Mouse (Mus musculus) lung, adult 18-20 months (tissue): ENCODE results near the gene Sobp.

ENCODE experiments used
- DNase-seq, 2 experiments: peaks; one replicate each; pipeline ENCODE4 v3.0.0; 2022; ENCODE audit warnings: mixed read lengths in 2 of 2

Sobp gene

GRCm38 (mm10) chr10:43083288-43084086 is 90.8 kb downstream of the Sobp start:
- no peak for DNase-seq

DNA sequence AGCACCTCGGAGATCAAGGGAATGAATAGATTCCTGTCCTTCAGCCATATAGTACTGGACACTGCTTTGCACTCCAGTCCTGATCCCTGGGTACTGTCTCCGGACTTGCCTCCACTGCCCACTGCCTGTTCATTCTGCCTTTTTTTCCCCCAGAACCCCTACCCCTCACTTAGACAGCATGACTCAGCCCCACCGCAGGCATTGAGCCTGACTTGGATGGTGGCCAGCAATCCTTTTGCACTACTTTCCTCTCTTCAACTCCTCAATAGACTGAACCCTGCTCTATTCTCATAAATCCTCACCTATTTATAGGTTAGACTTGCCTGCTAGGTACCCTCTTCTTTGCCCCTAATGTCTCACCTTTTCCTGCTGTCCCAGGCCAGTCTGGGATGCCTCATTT is 93.0 kb downstream of the Sobp start:
- no peak for DNase-seq

DNA sequence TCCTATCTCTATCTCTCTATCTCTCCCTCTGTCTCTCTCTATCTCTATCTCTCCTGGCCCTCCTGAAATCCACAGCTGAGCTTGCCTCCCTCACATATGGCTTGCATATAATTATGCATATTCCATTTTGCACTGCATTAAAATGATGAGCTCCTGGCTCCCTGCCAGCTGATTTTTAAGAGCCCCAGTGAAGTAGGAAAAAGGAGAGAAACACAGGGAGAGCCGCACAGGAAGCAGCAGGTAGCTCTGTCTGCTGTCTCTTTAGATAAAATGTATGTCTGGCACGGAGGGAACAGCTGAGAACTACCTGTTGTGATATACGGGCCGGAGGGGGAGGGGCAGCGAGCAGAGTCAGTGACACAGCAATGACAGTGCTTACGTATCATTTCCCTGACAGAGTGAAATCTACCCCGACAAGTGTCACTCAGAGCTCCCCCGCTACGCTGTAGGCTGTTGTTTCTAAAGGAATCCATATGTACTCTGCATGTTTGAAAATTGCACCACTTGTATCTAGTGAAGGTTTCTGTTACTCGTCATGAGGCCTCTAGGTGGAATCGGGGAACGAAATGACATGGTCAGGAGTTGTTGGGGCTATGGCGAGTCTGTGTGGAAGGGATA is 98.7 kb downstream of the Sobp start:
- DNase-seq: no peak

GRCm38 (mm10) chr10:43073281-43073680 is 101.0 kb downstream of the Sobp start:
- DNase-seq: no peak

GRCm38 (mm10) chr10:43070893-43071292 is 103.4 kb downstream of the Sobp start:
- DNase-seq: no peak

GRCm38 (mm10) chr10:43065331-43065730 is 109.0 kb downstream of the Sobp start:
- no peak for DNase-seq

DNA sequence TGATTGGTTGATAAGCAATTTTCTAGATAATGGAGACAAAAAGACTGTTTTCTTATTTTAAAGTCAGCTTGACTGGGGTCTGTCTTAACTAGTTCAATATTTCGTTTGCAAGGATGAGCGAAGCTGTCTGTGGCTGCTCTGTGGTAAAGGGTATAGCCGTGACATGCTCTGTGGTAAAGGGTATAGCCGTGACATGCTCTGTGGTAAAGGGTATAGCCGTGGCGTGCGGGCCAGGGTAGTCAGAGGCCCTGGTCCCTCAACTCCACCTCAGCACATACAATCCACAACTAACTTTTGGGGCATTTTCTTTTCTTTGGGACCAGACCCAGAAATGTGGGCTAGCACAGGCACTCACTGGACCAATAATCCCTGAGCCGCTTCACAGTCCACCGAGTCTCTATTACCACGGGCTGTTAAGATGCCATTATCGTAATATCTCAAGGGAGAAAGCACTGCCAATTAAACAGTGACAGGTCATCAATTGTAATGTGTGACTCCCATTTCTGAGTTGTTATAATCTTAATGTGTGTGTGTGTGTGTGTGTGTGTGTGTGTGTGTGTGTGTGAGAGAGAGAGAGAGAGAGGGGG is 112.7 kb downstream of the Sobp start:
- no peak for DNase-seq

DNA sequence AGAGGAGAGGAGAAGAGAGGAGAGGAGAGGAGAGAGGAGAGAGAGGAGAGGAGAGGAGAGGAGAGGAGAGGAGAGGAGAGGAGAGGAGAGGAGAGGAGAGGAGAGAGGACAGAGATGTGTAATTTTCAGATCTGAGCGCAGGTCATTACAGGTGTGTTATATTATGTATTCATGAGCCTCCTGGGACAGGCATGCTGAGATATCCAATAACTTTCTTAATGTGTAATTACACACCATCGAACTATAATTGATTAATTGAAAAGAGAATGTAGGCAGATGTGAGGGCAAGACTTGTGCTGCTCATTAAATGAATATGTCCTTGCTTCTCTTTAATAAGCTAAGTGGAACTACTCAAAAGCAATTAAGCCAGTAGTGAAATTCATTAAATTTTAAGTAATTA is 118.9 kb downstream of the Sobp start:
- no peak for DNase-seq

GRCm38 (mm10) chr10:43054776-43055175 is 119.6 kb downstream of the Sobp start:
- no peak for DNase-seq

GRCm38 (mm10) chr10:43053861-43054560 is 120.3 kb downstream of the Sobp start:
- no peak for DNase-seq

DNA sequence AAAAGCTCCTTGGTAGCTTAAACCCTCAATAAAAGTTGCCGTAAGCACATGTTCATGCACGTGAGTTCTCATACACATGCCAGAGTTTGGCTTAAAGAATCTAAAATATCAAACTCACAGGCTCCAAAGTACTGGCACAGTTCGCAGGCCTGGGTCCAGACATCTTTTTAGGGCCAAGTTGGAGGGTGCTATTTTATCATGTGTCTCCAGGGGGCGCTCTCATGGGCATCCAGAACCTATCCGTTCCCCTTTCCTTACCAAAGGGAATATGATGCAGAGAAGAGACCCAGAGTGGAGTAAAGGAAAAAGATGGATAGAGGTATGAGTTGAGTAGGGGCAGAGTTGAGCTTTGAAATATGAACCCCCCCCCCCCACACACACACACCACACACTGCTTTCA is 121.9 kb downstream of the Sobp start:
- DNase-seq: no peak

- DNase-seq: no peak
Measured at GRCm38 (mm10) chr10:43047804-43048348, 126.5 kb downstream of the Sobp start.

GRCm38 (mm10) chr10:43043351-43044209 is 130.8 kb downstream of the Sobp start:
- DNase-seq: no peak

DNA sequence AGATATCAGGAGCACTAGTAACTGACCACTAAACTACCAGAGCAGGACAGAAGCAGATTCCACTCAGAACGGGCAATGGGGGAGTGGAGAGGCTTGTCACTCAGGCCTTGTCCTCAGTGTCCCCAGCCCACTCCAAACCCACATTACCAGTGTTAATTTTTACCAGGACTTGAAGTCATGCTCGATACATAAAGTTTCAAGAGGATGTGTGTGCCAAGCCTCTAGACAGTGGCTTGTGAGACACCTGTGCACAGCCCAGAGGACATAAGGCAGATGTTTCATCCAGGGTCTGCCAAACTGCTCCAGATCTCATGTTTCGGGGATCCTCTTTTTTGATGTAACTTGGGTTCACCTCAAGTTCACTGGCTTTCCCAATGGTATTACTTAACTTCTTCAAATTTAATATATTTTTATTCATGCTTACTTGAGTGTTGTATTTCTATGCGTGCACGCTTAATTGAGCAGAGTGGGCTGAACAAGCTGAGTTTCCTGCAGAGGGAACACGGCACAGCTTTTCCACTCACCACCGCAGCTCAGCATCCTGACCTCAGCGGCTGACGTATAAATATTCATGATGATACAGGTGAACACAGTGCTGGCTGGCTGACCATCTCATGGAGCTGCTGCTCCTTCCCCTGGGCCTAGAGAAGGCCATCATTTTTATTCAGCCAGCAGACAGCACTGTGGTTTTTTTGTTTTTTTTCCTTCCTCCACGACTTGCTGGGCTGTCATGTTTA is 131.6 kb downstream of the Sobp start:
- no peak for DNase-seq

DNA sequence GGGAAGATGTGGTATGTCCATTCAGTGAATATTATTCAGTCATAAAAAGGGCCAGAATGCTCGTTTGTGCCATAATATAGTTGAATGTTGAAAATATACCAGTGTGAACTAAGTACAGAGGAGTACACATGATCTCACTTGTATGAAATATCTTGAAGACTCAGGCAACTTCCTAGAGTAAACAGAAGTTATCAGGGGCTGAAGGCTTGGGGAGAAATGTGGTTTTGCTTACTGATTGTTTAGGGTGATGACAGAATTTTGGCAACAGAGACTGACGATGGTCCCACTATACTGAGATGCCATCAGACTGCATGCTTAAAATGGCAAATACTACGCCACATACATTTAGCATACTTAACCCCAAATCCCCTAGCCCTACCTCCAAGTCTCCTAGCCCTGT is 132.5 kb downstream of the Sobp start:
- no peak for DNase-seq

DNA sequence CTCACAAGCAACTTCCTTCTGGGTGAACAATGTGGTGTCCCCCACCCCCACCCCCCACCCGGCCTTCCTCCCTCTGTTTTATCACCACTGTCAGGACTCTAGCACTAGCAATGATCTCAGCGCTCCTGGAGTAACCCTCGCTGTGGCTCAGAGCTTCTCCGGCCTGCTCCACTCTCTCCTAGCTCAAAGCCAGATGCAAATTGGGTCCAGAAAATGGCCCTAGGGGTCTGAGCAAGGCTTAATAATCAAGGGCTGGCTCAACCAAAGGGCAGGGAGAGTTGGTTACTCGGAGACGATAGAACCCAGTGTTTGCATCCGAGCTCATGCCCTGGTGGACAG is 136.9 kb downstream of the Sobp start:
- no peak for DNase-seq

DNA sequence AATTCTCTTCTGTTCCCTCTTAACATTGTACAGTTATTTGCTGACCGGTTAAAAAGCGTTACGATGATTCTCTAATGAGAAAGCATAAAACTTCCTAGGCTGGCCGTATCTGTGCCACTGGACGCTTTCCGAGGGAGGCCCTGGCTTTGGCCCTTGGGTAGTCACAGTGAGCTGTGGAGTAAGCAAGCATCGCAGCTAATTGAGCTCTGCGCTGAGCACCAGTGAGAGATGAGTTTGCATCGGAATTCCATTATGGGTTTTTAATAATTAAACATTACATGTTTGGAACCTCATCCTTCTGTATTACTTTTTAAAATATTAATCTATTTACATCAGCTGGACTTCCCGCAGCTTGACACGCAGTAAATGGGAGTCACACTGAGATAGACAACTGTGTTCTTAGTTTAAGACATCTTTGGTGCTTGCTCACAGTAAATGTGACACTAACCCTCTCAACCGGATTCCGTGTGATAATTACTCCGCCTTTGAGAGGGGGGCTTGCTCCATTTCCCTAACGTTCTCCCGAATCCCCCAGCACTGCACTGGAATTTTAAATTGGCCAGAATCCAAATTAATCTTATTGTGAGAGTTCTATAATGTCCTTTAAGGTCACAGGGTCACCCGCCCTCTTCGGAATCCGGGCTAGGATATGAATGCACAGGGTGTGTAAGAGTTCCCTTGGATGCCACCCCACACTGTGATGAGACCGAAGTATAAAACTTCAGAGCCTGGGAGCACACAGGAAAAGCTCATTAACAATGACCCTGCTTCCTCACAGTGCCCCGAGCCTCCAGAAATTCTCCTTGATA is 137.5 kb downstream of the Sobp start:
- no peak for DNase-seq

GRCm38 (mm10) chr10:43035579-43035978 is 138.8 kb downstream of the Sobp start:
- DNase-seq: peak; percentile 12 to 38

- peak; percentile 43 to 49 for DNase-seq
Measured at GRCm38 (mm10) chr10:43034811-43035210, 139.5 kb downstream of the Sobp start.

GRCm38 (mm10) chr10:43033481-43034248 is 140.7 kb downstream of the Sobp start:
- no peak for DNase-seq
